Mouse (Mus musculus): Measurements from ENCODE around the gene Parm1. TPM values are rescaled to one million over a fixed set of nuclear protein-coding genes. Genes with fewer than 3 reads are reported as not detected.

The Parm1 gene
- polyA plus RNA-seq, 1 experiment = 7.6 TPM

DNA sequence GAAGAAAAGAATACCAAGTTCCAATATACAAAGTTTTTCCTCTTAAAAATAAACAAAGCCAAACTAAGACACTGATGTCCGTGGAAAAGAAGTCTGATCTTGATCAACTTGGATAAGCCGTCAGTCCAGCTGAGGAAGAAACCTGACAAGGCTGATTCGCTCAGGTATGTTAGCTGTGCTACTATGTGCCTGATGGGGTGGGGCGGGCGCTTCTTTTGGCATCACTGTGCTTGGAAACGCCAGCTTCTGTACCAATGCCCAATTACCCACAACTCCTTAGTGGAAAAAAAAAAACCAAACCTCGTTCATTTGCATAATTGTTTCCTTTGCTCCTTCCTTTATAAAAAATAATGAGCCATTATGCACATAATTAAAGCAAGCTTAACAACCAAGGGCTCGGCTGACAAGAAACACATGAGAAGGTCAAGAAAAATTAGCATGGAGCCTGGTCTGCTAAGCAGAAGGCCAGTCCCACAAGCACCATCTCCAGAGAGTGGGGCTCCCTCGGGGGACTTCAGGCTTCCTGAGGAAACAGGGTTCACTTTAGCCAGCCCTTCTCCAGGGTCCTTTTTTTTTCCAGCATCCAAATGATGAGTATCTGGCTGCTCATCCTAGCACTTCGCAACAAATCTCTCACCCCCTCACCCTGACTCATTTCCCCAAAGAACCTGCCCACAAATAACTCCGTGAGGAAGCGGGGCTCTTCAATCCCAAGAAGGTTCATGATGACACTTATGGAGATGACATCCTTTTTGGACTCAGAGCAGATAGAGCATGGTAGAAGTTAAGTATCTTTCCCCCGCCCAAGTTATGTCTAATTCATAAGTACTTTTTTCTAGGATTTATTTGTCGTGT lies 135.9 kb downstream of the Parm1 start:
- H3K4me1 ChIP-seq (ENCODE audit: control insufficient read depth, insufficient read depth, low read length) = no peaks in the 10 kb centered on the region
- no peak for DNase-seq
- no peaks in the 10 kb centered on the region for H3K36me3 ChIP-seq (ENCODE audit: control insufficient read depth, insufficient read depth, low read length)
- TF ChIP-seq CTCF (conservative IDR thresholded peaks at IDR 0.05; ENCODE audit: insufficient read depth, insufficient read length, low read depth, low read length) = no peak
- TF ChIP-seq POLR2A (IDR thresholded peaks at IDR 0.05; ENCODE audit: low read depth, low read length) = no peak
- H3K4me3 ChIP-seq (ENCODE audit: insufficient read depth, low read depth, low read length) = no peak overlapping the region
- 78% methylated on average over 14 of the region's 14 CpGs for WGBS
- H3K27ac ChIP-seq (ENCODE audit: insufficient read depth, low read depth, low read length) = no peak overlapping the region
- no peaks in the 10 kb centered on the region for H3K27me3 ChIP-seq (replicated peaks; ENCODE audit: control insufficient read depth, insufficient read depth, low read length)

DNA sequence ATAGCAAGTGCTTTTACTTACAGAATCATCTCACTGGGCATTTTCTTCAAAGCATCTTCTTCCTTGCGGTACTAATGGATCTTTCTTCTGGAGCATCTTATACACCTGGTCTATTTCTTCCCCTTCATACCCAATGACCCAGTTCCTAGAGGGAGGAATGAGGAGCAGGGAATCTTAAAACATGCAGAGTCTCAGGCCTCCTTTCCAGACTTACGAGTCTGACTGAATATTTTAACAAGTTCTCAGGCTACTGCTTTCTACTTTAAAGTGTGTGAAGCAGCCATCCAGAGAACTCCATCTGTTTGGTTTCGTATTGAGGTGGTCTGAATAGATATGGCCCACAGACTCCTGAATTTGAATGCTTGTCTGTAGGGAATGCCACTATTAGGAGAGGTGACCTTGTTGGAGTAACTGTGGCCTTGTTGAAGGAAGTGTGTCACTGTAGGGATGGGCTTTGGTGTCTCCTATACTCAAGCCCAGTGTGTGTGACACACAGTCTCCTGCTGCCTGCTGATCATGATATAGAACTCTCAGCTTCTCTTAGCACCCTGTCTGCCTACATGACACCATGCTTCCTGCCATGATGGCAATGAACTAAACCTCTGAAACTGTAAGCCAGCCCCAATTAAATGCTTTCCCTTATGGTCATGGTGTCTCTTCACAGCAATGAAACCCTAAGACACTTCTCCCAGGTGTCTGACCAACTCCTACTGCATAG lies 137.1 kb downstream of the Parm1 start:
- TF ChIP-seq CTCF (conservative IDR thresholded peaks at IDR 0.05; ENCODE audit: insufficient read depth, insufficient read length, low read depth, low read length) = no peak
- no peak for TF ChIP-seq POLR2A (IDR thresholded peaks at IDR 0.05; ENCODE audit: low read depth, low read length)
- H3K36me3 ChIP-seq (ENCODE audit: control insufficient read depth, insufficient read depth, low read length) = no peaks in the 10 kb centered on the region
- no peak overlapping the region for H3K4me3 ChIP-seq (ENCODE audit: insufficient read depth, low read depth, low read length)
- no peaks in the 10 kb centered on the region for H3K27me3 ChIP-seq (replicated peaks; ENCODE audit: control insufficient read depth, insufficient read depth, low read length)
- 80% methylated on average over 3 of the region's 3 CpGs for WGBS
- no peaks in the 10 kb centered on the region for H3K4me1 ChIP-seq (ENCODE audit: control insufficient read depth, insufficient read depth, low read length)
- no peak for DNase-seq
- no peak overlapping the region for H3K27ac ChIP-seq (ENCODE audit: insufficient read depth, low read depth, low read length)

DNA sequence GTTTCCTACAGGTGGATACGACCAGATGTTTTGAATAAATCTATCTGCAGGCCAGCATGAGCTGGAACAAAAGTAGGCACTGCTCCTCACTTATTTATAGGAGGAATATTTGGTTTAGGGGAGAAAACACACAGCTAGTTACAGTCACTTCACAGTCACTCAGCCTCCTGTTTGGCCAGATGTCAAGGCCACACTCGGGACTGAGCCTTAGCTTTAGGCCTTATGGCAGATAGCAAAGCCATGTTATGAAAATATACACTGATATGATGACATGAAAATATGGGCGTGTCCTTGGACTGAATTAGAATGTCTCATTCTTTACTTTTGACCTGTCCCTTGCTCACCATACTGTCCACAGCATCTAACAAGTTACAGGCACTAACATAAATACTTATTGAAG lies 137.8 kb downstream of the Parm1 start:
- no peak overlapping the region for H3K4me3 ChIP-seq (ENCODE audit: insufficient read depth, low read depth, low read length)
- DNase-seq = no peak
- no peak for TF ChIP-seq POLR2A (IDR thresholded peaks at IDR 0.05; ENCODE audit: low read depth, low read length)
- TF ChIP-seq CTCF (conservative IDR thresholded peaks at IDR 0.05; ENCODE audit: insufficient read depth, insufficient read length, low read depth, low read length) = no peak
- WGBS = 72% methylated on average over 3 of the region's 3 CpGs
- H3K27ac ChIP-seq (ENCODE audit: insufficient read depth, low read depth, low read length) = no peak overlapping the region
- no peaks in the 10 kb centered on the region for H3K36me3 ChIP-seq (ENCODE audit: control insufficient read depth, insufficient read depth, low read length)
- no peaks in the 10 kb centered on the region for H3K4me1 ChIP-seq (ENCODE audit: control insufficient read depth, insufficient read depth, low read length)
- no peaks in the 10 kb centered on the region for H3K27me3 ChIP-seq (replicated peaks; ENCODE audit: control insufficient read depth, insufficient read depth, low read length)

- no peaks in the 10 kb centered on the region for H3K36me3 ChIP-seq (ENCODE audit: control insufficient read depth, insufficient read depth, low read length)
- TF ChIP-seq CTCF (conservative IDR thresholded peaks at IDR 0.05; ENCODE audit: insufficient read depth, insufficient read length, low read depth, low read length) = no peak
- TF ChIP-seq POLR2A (IDR thresholded peaks at IDR 0.05; ENCODE audit: low read depth, low read length) = no peak
- H3K27ac ChIP-seq (ENCODE audit: insufficient read depth, low read depth, low read length) = no peak overlapping the region
- 76% methylated on average over 1 of the region's 1 CpGs for WGBS
- no peaks in the 10 kb centered on the region for H3K27me3 ChIP-seq (replicated peaks; ENCODE audit: control insufficient read depth, insufficient read depth, low read length)
- H3K4me1 ChIP-seq (ENCODE audit: control insufficient read depth, insufficient read depth, low read length) = no peaks in the 10 kb centered on the region
- H3K4me3 ChIP-seq (ENCODE audit: insufficient read depth, low read depth, low read length) = no peak overlapping the region
- no peak for DNase-seq
Measured at GRCm38 (mm10) chr5:91662715-91663114, 145.3 kb downstream of the Parm1 start.

- TF ChIP-seq CTCF (conservative IDR thresholded peaks at IDR 0.05; ENCODE audit: insufficient read depth, insufficient read length, low read depth, low read length) = no peak
- TF ChIP-seq POLR2A (IDR thresholded peaks at IDR 0.05; ENCODE audit: low read depth, low read length) = no peak
- no peaks in the 10 kb centered on the region for H3K4me1 ChIP-seq (ENCODE audit: control insufficient read depth, insufficient read depth, low read length)
- no peaks in the 10 kb centered on the region for H3K27me3 ChIP-seq (replicated peaks; ENCODE audit: control insufficient read depth, insufficient read depth, low read length)
- no peaks in the 10 kb centered on the region for H3K36me3 ChIP-seq (ENCODE audit: control insufficient read depth, insufficient read depth, low read length)
- H3K4me3 ChIP-seq (ENCODE audit: insufficient read depth, low read depth, low read length) = no peak overlapping the region
- 86% methylated on average over 4 of the region's 4 CpGs for WGBS
- no peak overlapping the region for H3K27ac ChIP-seq (ENCODE audit: insufficient read depth, low read depth, low read length)
- no peak for DNase-seq
Measured at GRCm38 (mm10) chr5:91667127-91667526, 149.7 kb downstream of the Parm1 start.

DNA sequence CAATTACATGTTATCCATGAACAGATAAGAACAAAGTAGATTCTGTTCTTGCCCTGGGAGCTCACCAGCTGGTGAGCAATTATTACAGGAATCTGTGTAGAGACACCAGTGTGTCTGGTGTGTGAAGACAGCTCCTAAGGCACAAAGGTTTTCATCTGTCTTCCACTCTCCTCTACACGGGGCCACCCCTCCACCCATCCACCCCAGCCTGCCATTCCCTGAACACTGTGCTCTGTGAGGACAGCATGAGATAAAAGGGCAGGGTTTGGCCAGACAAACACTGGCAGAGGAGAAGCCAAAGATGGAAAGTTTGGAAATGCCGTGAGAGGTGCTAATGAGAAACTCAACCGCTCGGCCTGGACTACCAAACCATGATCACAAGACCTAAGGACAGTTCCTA lies 151.8 kb downstream of the Parm1 start:
- Histone ChIP-seq H3K27me3 (replicated peaks; ENCODE audit: control insufficient read depth, insufficient read depth, low read length) (no peaks in the 10 kb centered on the region), H3K4me1 (ENCODE audit: control insufficient read depth, insufficient read depth, low read length) (no peaks in the 10 kb centered on the region), H3K36me3 (ENCODE audit: control insufficient read depth, insufficient read depth, low read length) (no peaks in the 10 kb centered on the region), H3K4me3 (ENCODE audit: insufficient read depth, low read depth, low read length) (no peak overlapping the region), H3K27ac (ENCODE audit: insufficient read depth, low read depth, low read length) (no peak overlapping the region)
- TF ChIP-seq POLR2A (IDR thresholded peaks at IDR 0.05; ENCODE audit: low read depth, low read length) (no peak), CTCF (conservative IDR thresholded peaks at IDR 0.05; ENCODE audit: insufficient read depth, insufficient read length, low read depth, low read length) (no peak)
- DNase-seq = no peak
- WGBS = 93% methylated on average over 4 of the region's 4 CpGs

Other genes starting within 250 kb of the Parm1 start
- gene Btc, start 114.6 kb upstream of the Parm1 start, polyA plus RNA-seq (2012; rRNA removed) = 2.4 and 2.8 TPM in 2 replicates

All from kidney, adult 2 months (tissue).